19 mouse cellular contexts compared by ENCODE assay signal in genomic region chr16:40685531-40685930, GRCm38 (mm10).
"Had no signal": no experiment of that assay in that cellular context is flagged by ENCODE, and none has a peak within 500 bp of the region (broad histone marks: within the 10 kb centered on the region; RNA-seq: fewer than 3 reads in every experiment).

No protein-coding gene starts in this region.

- H3K9me3 ChIP-seq: midbrain, embryonic 10.5 days; midbrain, embryonic 12.5 days; neural tube, embryonic 13.5 days; neural tube, embryonic 15.5 days had no signal

- H3K27me3 ChIP-seq: midbrain, embryonic 12.5 days; neural tube, embryonic 13.5 days; neural tube, embryonic 15.5 days had no signal

- DNase-seq: lung, adult 18-20 months; lung, embryonic 14.5 days; lung, postnatal 10 days; lung, postnatal 4 days; midbrain, embryonic 14.5 days; retina, postnatal 1 day; right cerebral cortex, adult 18-20 months; right cerebral cortex, postnatal 25 days; right cerebral cortex, postnatal 4 days; spleen, adult 18-20 months; thymus, adult 18-20 months; thymus, postnatal 14 days; thymus, postnatal 36 days had no signal

- H3K4me1 ChIP-seq: midbrain, embryonic 10.5 days; midbrain, embryonic 12.5 days; neural tube, embryonic 13.5 days; neural tube, embryonic 15.5 days had no signal

- H3K27ac ChIP-seq: midbrain, embryonic 10.5 days; midbrain, embryonic 12.5 days; neural tube, embryonic 13.5 days; neural tube, embryonic 15.5 days had no signal

- H3K36me3 ChIP-seq: midbrain, embryonic 10.5 days; midbrain, embryonic 12.5 days; neural tube, embryonic 13.5 days; neural tube, embryonic 15.5 days had no signal

- H3K4me3 ChIP-seq: midbrain, embryonic 10.5 days; midbrain, embryonic 12.5 days; myocyte; neural tube, embryonic 13.5 days; neural tube, embryonic 15.5 days had no signal

- ATAC-seq: midbrain, embryonic 16.5 days had no signal
